Mouse (Mus musculus) forebrain, embryonic 16.5 days (tissue): ENCODE measurements at regions not wholly inside any gene's neighbourhood (a gene's known extent, or its start where the extent isn't known, plus 50 kb on each side); places are given as distances from the start of the nearest gene placed in this dataset.

Source experiments
- ATAC-seq: fragments of 200-750 bp; cut with Nextera tagmentation; 2 replicates; pipeline ENCODE4 v1.8.0; 2017; ENCODE audit warnings: mild to moderate bottlenecking, moderate library complexity
- H3K27ac ChIP-seq: fragments of 300-500 bp; sonication (generic); 2 replicates; pipeline ENCODE4 v1.5.1; 2014; ENCODE audit warnings: low read length, control low read depth
- H3K27me3 ChIP-seq: fragments of 300-500 bp; sonication (generic); replicated peaks from 2 replicates; pipeline ENCODE4 v1.6.1; 2014; ENCODE audit warnings: low read length; ENCODE audit not compliant: control insufficient read depth, insufficient read depth
- H3K36me3 ChIP-seq: fragments of 300-500 bp; sonication (generic); 2 replicates; pipeline ENCODE4 v1.6.1; 2014; ENCODE audit not compliant: control insufficient read depth, insufficient read depth
- H3K4me1 ChIP-seq: fragments of 300-500 bp; sonication (generic); replicated peaks from 2 replicates; pipeline ENCODE4 v1.6.1; 2014; ENCODE audit warnings: low read length; ENCODE audit not compliant: control insufficient read depth, insufficient read depth
- H3K4me2 ChIP-seq: fragments of 300-500 bp; sonication (generic); 2 replicates; pipeline ENCODE4 v1.6.1; 2014; ENCODE audit warnings: mild to moderate bottlenecking, low read length, control low read depth
- H3K4me3 ChIP-seq: fragments of 300-500 bp; sonication (generic); replicated peaks from 2 replicates; pipeline ENCODE4 v1.5.1; 2014; ENCODE audit warnings: mild to moderate bottlenecking, low read length, control low read depth
- H3K9ac ChIP-seq: fragments of 300-500 bp; sonication (generic); replicated peaks from 2 replicates; pipeline ENCODE4 v1.6.1; 2014; ENCODE audit warnings: low read depth, low read length, control low read depth
- H3K9me3 ChIP-seq: fragments of 300-500 bp; sonication (generic); 2 replicates; pipeline ENCODE4 v1.6.1; 2016; ENCODE audit warnings: low read length; ENCODE audit not compliant: control insufficient read depth
- WGBS: fragments of 180-500 bp; shearing (Covaris S2); extraction: QIAGEN DNeasy Blood & Tissue Kit; methylation state at CpG from one replicate; pipeline ENCODE4 v1.1.7; 2014; 5-methylcytosine and 5-hydroxymethylcytosine counted together

- Histone ChIP-seq H3K36me3 (no peaks in the 10 kb centered on the region), H3K4me3 (no peak overlapping the region), H3K4me1 (peaks cover 8% of the 10 kb centered on the region; the same call in 1 of the 2 replicates), H3K9me3 (no peaks in the 10 kb centered on the region), H3K4me2 (no peak overlapping the region), H3K9ac (no peak overlapping the region), H3K27me3 (no peaks in the 10 kb centered on the region), H3K27ac (no peak overlapping the region)
- ATAC-seq = no peak
- 84% methylated on average over 11 of the region's 11 CpGs for WGBS
These were observed 83.2 kb upstream of the Wnt4 start for GRCm38 (mm10) chr4:137194106-137194505.

GRCm38 (mm10) chr4:137190625-137191024 lies 86.7 kb upstream of the Wnt4 start:
- Histone ChIP-seq H3K27me3 (no peaks in the 10 kb centered on the region), H3K36me3 (no peaks in the 10 kb centered on the region), H3K4me3 (no peak overlapping the region), H3K4me2 (no peak overlapping the region), H3K4me1 (0 out of 2 replicates have a peak, but pooled peaks cover 3% of the 10 kb centered on the region), H3K9me3 (no peaks in the 10 kb centered on the region), H3K9ac (no peak overlapping the region), H3K27ac (no peak overlapping the region)
- ATAC-seq = no peak
- WGBS = 68% methylated on average over 10 of the region's 10 CpGs

GRCm38 (mm10) chr4:137189801-137190200 lies 87.5 kb upstream of the Wnt4 start:
- Histone ChIP-seq H3K27ac (no peak overlapping the region), H3K9ac (no peak overlapping the region), H3K4me2 (no peak overlapping the region), H3K27me3 (no peaks in the 10 kb centered on the region), H3K4me3 (no peak overlapping the region), H3K4me1 (peaks cover 3% of the 10 kb centered on the region; the same call in 1 of the 2 replicates), H3K36me3 (no peaks in the 10 kb centered on the region), H3K9me3 (no peaks in the 10 kb centered on the region)
- 92% methylated on average over 4 of the region's 4 CpGs for WGBS
- ATAC-seq = no peak

- Histone ChIP-seq H3K36me3 (no peaks in the 10 kb centered on the region), H3K4me1 (peaks cover 7% of the 10 kb centered on the region; the same call in 1 of the 2 replicates), H3K9me3 (no peaks in the 10 kb centered on the region), H3K4me3 (no peak overlapping the region), H3K27ac (no peak overlapping the region), H3K27me3 (no peaks in the 10 kb centered on the region), H3K4me2 (no peak overlapping the region), H3K9ac (no peak overlapping the region)
- WGBS = 78% methylated on average over 6 of the region's 6 CpGs
- ATAC-seq = no peak
These were observed 88.2 kb upstream of the Wnt4 start for GRCm38 (mm10) chr4:137189058-137189457.

GRCm38 (mm10) chr4:137187592-137187991 lies 89.7 kb upstream of the Wnt4 start:
- peaks cover 7% of the 10 kb centered on the region; the same call in 1 of the 2 replicates for H3K4me1 ChIP-seq
- no peak for ATAC-seq
- WGBS = 80% methylated on average over 3 of the region's 3 CpGs

GRCm38 (mm10) chr4:137187051-137187450 lies 90.2 kb upstream of the Wnt4 start:
- 91% methylated on average over 9 of the region's 9 CpGs for WGBS
- H3K9me3 ChIP-seq = no peaks in the 10 kb centered on the region

More at GRCm38 (mm10) chr4:137187592-137187991, 89.7 kb upstream of the Wnt4 start:
- H3K9me3 ChIP-seq = no peaks in the 10 kb centered on the region
- H3K27ac ChIP-seq = no peak overlapping the region
- H3K9ac ChIP-seq = no peak overlapping the region
- H3K27me3 ChIP-seq = no peaks in the 10 kb centered on the region
- H3K36me3 ChIP-seq = no peaks in the 10 kb centered on the region
- H3K4me3 ChIP-seq = no peak overlapping the region
- no peak overlapping the region for H3K4me2 ChIP-seq

GRCm38 (mm10) chr4:137185001-137185400 lies 92.3 kb upstream of the Wnt4 start:
- Histone ChIP-seq H3K27ac (no peak overlapping the region), H3K9me3 (no peaks in the 10 kb centered on the region), H3K4me2 (no peak overlapping the region), H3K4me3 (no peak overlapping the region), H3K9ac (no peak overlapping the region), H3K36me3 (no peaks in the 10 kb centered on the region), H3K27me3 (no peaks in the 10 kb centered on the region), H3K4me1 (peaks cover 5% of the 10 kb centered on the region; the same call in 1 of the 2 replicates)
- ATAC-seq = no peak
- WGBS = 85% methylated on average over 4 of the region's 4 CpGs

More at GRCm38 (mm10) chr4:137187051-137187450, 90.2 kb upstream of the Wnt4 start:
- H3K4me3 ChIP-seq = no peak overlapping the region
- H3K27ac ChIP-seq = no peak overlapping the region
- no peaks in the 10 kb centered on the region for H3K36me3 ChIP-seq
- no peak overlapping the region for H3K9ac ChIP-seq
- no peak overlapping the region for H3K4me2 ChIP-seq
- ATAC-seq = no peak
- H3K27me3 ChIP-seq = no peaks in the 10 kb centered on the region
- peaks cover 7% of the 10 kb centered on the region; the same call in 1 of the 2 replicates for H3K4me1 ChIP-seq

- no peaks in the 10 kb centered on the region for H3K27me3 ChIP-seq
- no peaks in the 10 kb centered on the region for H3K9me3 ChIP-seq
- H3K4me2 ChIP-seq = no peak overlapping the region
- no peaks in the 10 kb centered on the region for H3K36me3 ChIP-seq
- 59% methylated on average over 10 of the region's 10 CpGs for WGBS
- no peak overlapping the region for H3K4me3 ChIP-seq
- H3K9ac ChIP-seq = no peak overlapping the region
- ATAC-seq = no peak
- H3K27ac ChIP-seq = no peak overlapping the region
- H3K4me1 ChIP-seq = peaks cover 5% of the 10 kb centered on the region; the same call in 1 of the 2 replicates
These were observed 94.0 kb upstream of the Wnt4 start for GRCm38 (mm10) chr4:137183181-137183850.

- WGBS = 84% methylated on average over 14 of the region's 14 CpGs
These were observed 94.7 kb upstream of the Wnt4 start for GRCm38 (mm10) chr4:137182547-137182946.

More at GRCm38 (mm10) chr4:137182547-137182946, 94.7 kb upstream of the Wnt4 start:
- H3K4me1 ChIP-seq = peaks cover 5% of the 10 kb centered on the region; the same call in 1 of the 2 replicates
- no peak overlapping the region for H3K9ac ChIP-seq
- no peak overlapping the region for H3K27ac ChIP-seq
- H3K4me2 ChIP-seq = no peak overlapping the region
- no peaks in the 10 kb centered on the region for H3K9me3 ChIP-seq
- H3K36me3 ChIP-seq = no peaks in the 10 kb centered on the region
- no peak overlapping the region for H3K4me3 ChIP-seq
- no peaks in the 10 kb centered on the region for H3K27me3 ChIP-seq
- no peak for ATAC-seq
